Comparison of ENCODE assay signal across 8 mouse cellular contexts in the genomic region with DNA sequence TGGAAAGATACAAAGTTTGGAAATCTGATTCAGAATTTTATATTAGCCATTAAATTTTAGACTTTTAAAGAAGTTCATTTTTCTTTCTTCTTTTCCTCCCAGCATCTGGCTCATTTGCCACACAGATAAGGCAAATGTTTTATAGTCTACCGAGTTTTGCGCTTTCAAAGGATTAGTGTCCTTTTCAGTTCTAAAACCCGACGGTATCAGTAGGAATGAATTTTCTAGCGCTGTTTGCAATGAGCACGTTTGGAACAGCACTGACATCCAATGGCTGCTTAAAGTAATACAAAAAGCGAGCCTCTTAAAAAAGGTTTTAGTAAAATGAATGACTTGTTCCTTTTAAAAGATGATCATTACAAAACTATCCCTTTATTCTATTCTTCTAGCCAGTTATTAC. TPM values are rescaled to one million over a fixed set of nuclear protein-coding genes. Genes with fewer than 3 reads are reported as not detected.
DNase-seq lines count a peak whose midpoint lies in the region; ATAC-seq and TF ChIP-seq lines count a peak whose summit lies in the region.

No protein-coding gene starts in this region.

- H3K9ac ChIP-seq in heart, embryonic 16.5 days (ENCODE audit: low read length) = peak overlapping the region; percentile 87
- H3K9ac ChIP-seq in limb, embryonic 13.5 days = peak overlapping the region; percentile 69
- H3K9ac ChIP-seq in midbrain, postnatal 0 days (replicated peaks; ENCODE audit: low read length, poor library complexity, severe bottlenecking) = peak overlapping the region; percentile 51

- DNase-seq in spleen, adult 2 months (ENCODE audit: low read depth in 1 of 2, low spot score in 2 of 2) = no peak
- no peak for DNase-seq in spleen, postnatal 10 days (ENCODE audit: low spot score in 2 of 2)
- peak; percentile 72 for DNase-seq in cerebellum, adult 9-10 months
- peak; percentile 79 for DNase-seq in midbrain, postnatal 0 days (ENCODE audit: low spot score)
- DNase-seq in adrenal gland, postnatal 25 days = no peak

- H3K4me2 ChIP-seq in heart, embryonic 16.5 days (ENCODE audit: low read depth, low read length) = peak overlapping the region; percentile 94
- H3K4me2 ChIP-seq in limb, embryonic 13.5 days (replicated peaks) = peak overlapping the region; percentile 73
- peak overlapping the region; percentile 75 for H3K4me2 ChIP-seq in midbrain, postnatal 0 days (ENCODE audit: low read depth, low read length, poor library complexity, severe bottlenecking)

- no peaks in the 10 kb centered on the region for H3K36me3 ChIP-seq in spleen, adult 2 months (ENCODE audit: control insufficient read depth, insufficient read depth, low read length)
- H3K36me3 ChIP-seq in heart, embryonic 16.5 days (ENCODE audit: control insufficient read depth, insufficient read depth) = no peaks in the 10 kb centered on the region
- no peaks in the 10 kb centered on the region for H3K36me3 ChIP-seq in limb, embryonic 13.5 days
- H3K36me3 ChIP-seq in midbrain, postnatal 0 days (ENCODE audit: insufficient read depth, low read length) = no peaks in the 10 kb centered on the region

- H3K4me3 ChIP-seq in spleen, adult 2 months (ENCODE audit: extremely low read depth, insufficient read depth, insufficient read length) = peak overlapping the region; percentile 94; the same call in 1 of the 2 replicates
- H3K4me3 ChIP-seq in heart, embryonic 16.5 days (ENCODE audit: low read length) = peak overlapping the region; percentile 98
- peak overlapping the region; percentile 92 for H3K4me3 ChIP-seq in limb, embryonic 13.5 days
- H3K4me3 ChIP-seq in midbrain, postnatal 0 days (ENCODE audit: low read depth, low read length) = peak overlapping the region; percentile 74

- TF ChIP-seq POLR2A in spleen, adult 2 months (IDR thresholded peaks at IDR 0.05; ENCODE audit: low read depth, low read length) = no peak

- H3K27ac ChIP-seq in spleen, adult 2 months (ENCODE audit: insufficient read depth, low read length) = peak overlapping the region; percentile 100
- H3K27ac ChIP-seq in heart, embryonic 16.5 days (ENCODE audit: low read length) = peak overlapping the region; percentile 100
- H3K27ac ChIP-seq in limb, embryonic 13.5 days = peak overlapping the region; percentile 98
- H3K27ac ChIP-seq in midbrain, postnatal 0 days (ENCODE audit: low read depth, low read length) = peak overlapping the region; percentile 100

- no peaks in the 10 kb centered on the region; the same call in 1 of the 2 replicates for H3K4me1 ChIP-seq in spleen, adult 2 months (ENCODE audit: control insufficient read depth, insufficient read depth, insufficient read length)
- H3K4me1 ChIP-seq in heart, embryonic 16.5 days (ENCODE audit: control insufficient read depth, insufficient read depth, low read length) = peaks cover 5% of the 10 kb centered on the region
- H3K4me1 ChIP-seq in limb, embryonic 13.5 days = peaks cover 7% of the 10 kb centered on the region; the same call in 1 of the 2 replicates
- H3K4me1 ChIP-seq in midbrain, postnatal 0 days (ENCODE audit: insufficient read depth, low read length) = no peaks in the 10 kb centered on the region

- H3K27me3 ChIP-seq in spleen, adult 2 months (ENCODE audit: control insufficient read depth, insufficient read depth, low read length) = no peaks in the 10 kb centered on the region
- no peaks in the 10 kb centered on the region for H3K27me3 ChIP-seq in heart, embryonic 16.5 days (ENCODE audit: control insufficient read depth, insufficient read depth, low read length)
- H3K27me3 ChIP-seq in limb, embryonic 13.5 days = no peaks in the 10 kb centered on the region
- no peaks in the 10 kb centered on the region for H3K27me3 ChIP-seq in midbrain, postnatal 0 days (ENCODE audit: insufficient read depth, low read length)

- no peaks in the 10 kb centered on the region for H3K9me3 ChIP-seq in heart, embryonic 16.5 days (replicated peaks; ENCODE audit: control insufficient read depth, low read length)
- H3K9me3 ChIP-seq in limb, embryonic 13.5 days = no peaks in the 10 kb centered on the region
- H3K9me3 ChIP-seq in midbrain, postnatal 0 days (ENCODE audit: low read length) = no peaks in the 10 kb centered on the region

- no peak for TF ChIP-seq CTCF in spleen, adult 2 months (IDR thresholded peaks at IDR 0.05; ENCODE audit: extremely low read depth, insufficient read depth, insufficient read length, insufficient replicate concordance)
- peak; percentile 72 for TF ChIP-seq CTCF in midbrain, postnatal 0 days (IDR thresholded peaks at IDR 0.05)

- no peak for ATAC-seq in heart, embryonic 16.5 days (replicated peaks; ENCODE audit: extremely low read depth, insufficient read depth, low FRiP score)
- ATAC-seq in limb, embryonic 13.5 days (ENCODE audit: low FRiP score, low read depth) = no peak
- ATAC-seq in midbrain, postnatal 0 days (ENCODE audit: low FRiP score) = no peak
- no peak for ATAC-seq in monocyte, adult 5-6 weeks (replicated peaks; ENCODE audit: insufficient number of reproducible peaks, low FRiP score, low TSS enrichment, poor library complexity, severe bottlenecking)

- WGBS in spleen, adult 2 months = 1% methylated on average over 7 of the region's 7 CpGs
- WGBS in heart, embryonic 16.5 days = 2% methylated on average over 7 of the region's 7 CpGs
- WGBS in limb, embryonic 13.5 days = 1% methylated on average over 7 of the region's 7 CpGs
- 0% methylated on average over 7 of the region's 7 CpGs for WGBS in midbrain, postnatal 0 days

RNA-seq across cellular contexts. Expression of a gene that starts 1.1 kb away (rescaled TPM):
- polyA plus RNA-seq in spleen, adult 2 months (2012; rRNA removed) = 25.1 and 29.6 TPM in 2 replicates
- polyA plus RNA-seq in heart, embryonic 16.5 days (2015; fragmentation: Nextera tagmentation; extraction: Ambion mirVana) = 2.5 and 4.9 TPM in 2 replicates
- 1.3 and 1.7 TPM in 2 replicates for polyA plus RNA-seq in limb, embryonic 13.5 days (2015; fragmentation: Nextera tagmentation; extraction: Ambion mirVana)
- total RNA-seq in midbrain, postnatal 0 days (2014; rRNA removed) = 1.0 and 1.9 TPM in 2 replicates
- 0.77 and 0.96 TPM in 2 replicates for polyA plus RNA-seq in midbrain, postnatal 0 days (2015; fragmentation: Nextera tagmentation; extraction: Ambion mirVana)
- total RNA-seq in monocyte, adult 5-6 weeks (2017) = 25.8 to 41.6 TPM (median 26.1 TPM) in 3 replicates
- total RNA-seq in adrenal gland, postnatal 25 days (2021) = 2.1 and 2.2 TPM in 2 replicates

RNA-seq across cellular contexts. Expression of a gene that starts 1.1 kb away (rescaled TPM):
- 7.2 and 7.5 TPM in 2 replicates for polyA plus RNA-seq in spleen, adult 2 months (2012; rRNA removed)
- polyA plus RNA-seq in heart, embryonic 16.5 days (2015; fragmentation: Nextera tagmentation; extraction: Ambion mirVana) = 9.9 and 10.5 TPM in 2 replicates
- 13.5 and 13.8 TPM in 2 replicates for polyA plus RNA-seq in limb, embryonic 13.5 days (2015; fragmentation: Nextera tagmentation; extraction: Ambion mirVana)
- total RNA-seq in midbrain, postnatal 0 days (2014; rRNA removed) = 52.5 and 56.5 TPM in 2 replicates
- 10.4 and 12.8 TPM in 2 replicates for polyA plus RNA-seq in midbrain, postnatal 0 days (2015; fragmentation: Nextera tagmentation; extraction: Ambion mirVana)
- total RNA-seq in monocyte, adult 5-6 weeks (2017) = 101 to 112 TPM (median 106 TPM) in 3 replicates
- total RNA-seq in adrenal gland, postnatal 25 days (2021) = 83.3 and 85.7 TPM in 2 replicates

RNA-seq across cellular contexts. Expression of a gene that starts 31.6 kb away (rescaled TPM):
- 0.40 and 0.82 TPM in 2 replicates for polyA plus RNA-seq in spleen, adult 2 months (2012; rRNA removed)
- polyA plus RNA-seq in heart, embryonic 16.5 days (2015; fragmentation: Nextera tagmentation; extraction: Ambion mirVana) = 1.0 TPM in 2 replicates
- polyA plus RNA-seq in limb, embryonic 13.5 days (2015; fragmentation: Nextera tagmentation; extraction: Ambion mirVana) = 1.0 and 1.5 TPM in 2 replicates
- 1.2 and 1.5 TPM in 2 replicates for total RNA-seq in midbrain, postnatal 0 days (2014; rRNA removed)
- polyA plus RNA-seq in midbrain, postnatal 0 days (2015; fragmentation: Nextera tagmentation; extraction: Ambion mirVana) = 0.72 and 1.0 TPM in 2 replicates
- total RNA-seq in monocyte, adult 5-6 weeks (2017) = 2.2 to 4.7 TPM (median 3.5 TPM) in 3 replicates
- total RNA-seq in adrenal gland, postnatal 25 days (2021) = 0.90 and 3.3 TPM in 2 replicates

RNA-seq across cellular contexts. Expression of a gene that starts 49.4 kb away (rescaled TPM):
- 0.18 TPM in 1 of 2 replicates, not detected in the other for polyA plus RNA-seq in spleen, adult 2 months (2012; rRNA removed)
- polyA plus RNA-seq in heart, embryonic 16.5 days (2015; fragmentation: Nextera tagmentation; extraction: Ambion mirVana) = not detected in 2 replicates
- polyA plus RNA-seq in limb, embryonic 13.5 days (2015; fragmentation: Nextera tagmentation; extraction: Ambion mirVana) = not detected in 2 replicates
- not detected in 2 replicates for total RNA-seq in midbrain, postnatal 0 days (2014; rRNA removed)
- not detected in 2 replicates for polyA plus RNA-seq in midbrain, postnatal 0 days (2015; fragmentation: Nextera tagmentation; extraction: Ambion mirVana)
- 1.4 to 4.1 TPM in 2 of 3 replicates, not detected in the other for total RNA-seq in monocyte, adult 5-6 weeks (2017)
- total RNA-seq in adrenal gland, postnatal 25 days (2021) = not detected in 2 replicates

Comparison
In these comparisons a context has a peak if more than half of its experiments do, and no peak if none do; other contexts are left out.
1. DNase-seq: peak in cerebellum, adult 9-10 months (single experiment) and midbrain, postnatal 0 days (single experiment); none in spleen, adult 2 months (0 of 2), spleen, postnatal 10 days (0 of 2) and adrenal gland, postnatal 25 days (single experiment).
2. Peak in every context shown above with its lines, with median percentiles within 50 percentile points of each other: H3K27ac ChIP-seq, H3K4me3 ChIP-seq, H3K4me2 ChIP-seq and H3K9ac ChIP-seq.